Mouse (Mus musculus) bone marrow, adult 2 months (tissue): Measurements from ENCODE around the gene Alox12b.

ENCODE experiments used
- CTCF ChIP-seq: fragments of 200-500 bp; IDR thresholded peaks from 2 replicates; pipeline ENCODE4 v1.5.1; 2011; ENCODE audit warnings: low read length, control low read depth; ENCODE audit not compliant: control insufficient read depth, insufficient read depth
- POLR2A ChIP-seq: fragments of 200-500 bp; IDR thresholded peaks from 2 replicates; pipeline ENCODE4 v1.6.1; 2011; ENCODE audit warnings: low read depth, mild to moderate bottlenecking, control low read depth, low read length, borderline replicate concordance; ENCODE audit not compliant: control insufficient read depth

- TF ChIP-seq CTCF (no peak), POLR2A (no peak)
Observed at GRCm38 (mm10) chr11:69147546-69147945, 9.2 kb upstream of the Alox12b start.
